ENCODE assay signal across 9 mouse cellular contexts in genomic region chr9:56864832-56865231, GRCm38 (mm10). TPM values are rescaled to one million over a fixed set of nuclear protein-coding genes. Genes with fewer than 3 reads are reported as not detected.
DNase-seq lines count a peak whose midpoint lies in the region; ATAC-seq lines count a peak whose summit lies in the region.
"Had no signal": no experiment of that assay in that cellular context is flagged by ENCODE, and none has a peak within 500 bp of the region (broad histone marks: within the 10 kb centered on the region; RNA-seq: fewer than 3 reads in every experiment).

Cspg4 (plus strand) TSS chr9:56865033.

- H3K4me3 ChIP-seq in embryonic facial prominence, embryonic 11.5 days (ENCODE audit: low read depth, low read length) = peak within 1 kb of the TSS; percentile 24
- peak within 1 kb of the TSS; percentile 67 for H3K4me3 ChIP-seq in heart, embryonic 10.5 days
- peak within 1 kb of the TSS; percentile 30 for H3K4me3 ChIP-seq in liver, embryonic 11.5 days (ENCODE audit: low read depth, low read length)
- peak within 1 kb of the TSS; percentile 29 for H3K4me3 ChIP-seq in neural tube, embryonic 12.5 days

- peak within 1 kb of the TSS; percentile 42 for H3K4me2 ChIP-seq in embryonic facial prominence, embryonic 11.5 days (ENCODE audit: low read depth, low read length)
- H3K4me2 ChIP-seq in liver, embryonic 11.5 days = peak within 1 kb of the TSS; percentile 48
- H3K4me2 ChIP-seq in neural tube, embryonic 12.5 days (replicated peaks) = peak within 1 kb of the TSS; percentile 53

- H3K36me3 ChIP-seq in embryonic facial prominence, embryonic 11.5 days (replicated peaks; ENCODE audit: control insufficient read depth, insufficient read depth, low read depth, low read length) = no peaks in the 10 kb centered on the region
- peaks cover 2% of the 10 kb centered on the region; the same call in 1 of the 2 replicates for H3K36me3 ChIP-seq in heart, embryonic 10.5 days
- no peaks in the 10 kb centered on the region for H3K36me3 ChIP-seq in liver, embryonic 11.5 days (ENCODE audit: control insufficient read depth, insufficient read depth, low read length)
- H3K36me3 ChIP-seq in neural tube, embryonic 12.5 days = no peaks in the 10 kb centered on the region

- 3% methylated on average over 24 of the region's 24 CpGs for WGBS in embryonic facial prominence, embryonic 11.5 days
- WGBS in heart, embryonic 10.5 days = 1% methylated on average over 24 of the region's 24 CpGs
- 6% methylated on average over 24 of the region's 24 CpGs for WGBS in liver, embryonic 11.5 days
- WGBS in neural tube, embryonic 12.5 days = 2% methylated on average over 24 of the region's 24 CpGs

- no peaks in the 10 kb centered on the region for H3K27me3 ChIP-seq in embryonic facial prominence, embryonic 11.5 days (ENCODE audit: control insufficient read depth, insufficient read depth, low read length)
- peaks cover 37% of the 10 kb centered on the region; the same call in 1 of the 2 replicates for H3K27me3 ChIP-seq in heart, embryonic 10.5 days (ENCODE audit: insufficient read depth, poor library complexity, severe bottlenecking)
- H3K27me3 ChIP-seq in liver, embryonic 11.5 days (replicated peaks; ENCODE audit: control insufficient read depth, insufficient read depth, low read length) = peaks cover 35% of the 10 kb centered on the region
- H3K27me3 ChIP-seq in neural tube, embryonic 12.5 days (replicated peaks) = peaks cover 22% of the 10 kb centered on the region; the same call in 1 of the 2 replicates
- H3K27me3 ChIP-seq: Patski had no signal

- no peaks in the 10 kb centered on the region for H3K9me3 ChIP-seq in embryonic facial prominence, embryonic 11.5 days (replicated peaks; ENCODE audit: control insufficient read depth, low read length)
- no peaks in the 10 kb centered on the region for H3K9me3 ChIP-seq in heart, embryonic 10.5 days
- H3K9me3 ChIP-seq in liver, embryonic 11.5 days (ENCODE audit: control insufficient read depth, low read length) = no peaks in the 10 kb centered on the region
- H3K9me3 ChIP-seq in neural tube, embryonic 12.5 days = no peaks in the 10 kb centered on the region

- H3K4me1 ChIP-seq in embryonic facial prominence, embryonic 11.5 days (ENCODE audit: control insufficient read depth, insufficient read depth, low read length) = peaks cover 8% of the 10 kb centered on the region
- H3K4me1 ChIP-seq in heart, embryonic 10.5 days = peaks cover 73% of the 10 kb centered on the region
- H3K4me1 ChIP-seq in liver, embryonic 11.5 days (replicated peaks; ENCODE audit: control insufficient read depth, insufficient read depth, low read length) = no peaks in the 10 kb centered on the region
- peaks cover 24% of the 10 kb centered on the region for H3K4me1 ChIP-seq in neural tube, embryonic 12.5 days

- no peak within 1 kb of the TSS for H3K27ac ChIP-seq in embryonic facial prominence, embryonic 11.5 days (replicated peaks; ENCODE audit: low read depth, low read length)
- peak within 1 kb of the TSS; percentile 90 for H3K27ac ChIP-seq in heart, embryonic 10.5 days
- H3K27ac ChIP-seq in liver, embryonic 11.5 days (ENCODE audit: low read depth, low read length) = no peak within 1 kb of the TSS
- no peak within 1 kb of the TSS for H3K27ac ChIP-seq in neural tube, embryonic 12.5 days

- DNase-seq in Muller cell, postnatal 12 days (ENCODE audit: inconsistent ontology term) = peak; percentile 62
- DNase-seq in embryonic facial prominence, embryonic 11.5 days (ENCODE audit: low spot score) = peak; percentile 78
- DNase-seq in heart, embryonic 10.5 days (ENCODE audit: low spot score) = no peak
- peak; percentile 81 to 83 for DNase-seq in kidney, adult 8-10 months
- no peak for DNase-seq in liver, embryonic 11.5 days (ENCODE audit: low spot score)
- no peak for DNase-seq in thymus, postnatal 14 days

- peak within 1 kb of the TSS; percentile 57 for H3K9ac ChIP-seq in embryonic facial prominence, embryonic 11.5 days (replicated peaks; ENCODE audit: low read length)
- H3K9ac ChIP-seq in liver, embryonic 11.5 days (ENCODE audit: low read depth, low read length) = no peak within 1 kb of the TSS
- H3K9ac ChIP-seq in neural tube, embryonic 12.5 days = 0 out of 2 replicates have a peak within 1 kb of the TSS, but pooled peaks have one; percentile 6

- peak; percentile 64; the same call in 1 of the 2 replicates for ATAC-seq in embryonic facial prominence, embryonic 11.5 days (replicated peaks; ENCODE audit: insufficient number of reproducible peaks, low FRiP score, low TSS enrichment, low read depth)
- ATAC-seq in liver, embryonic 11.5 days (replicated peaks; ENCODE audit: low FRiP score) = no peak
- ATAC-seq in neural tube, embryonic 12.5 days (ENCODE audit: low FRiP score, low read depth) = no peak
- no peak for ATAC-seq in inflammation-experienced regulatory T-cells, adult 6 months
- ATAC-seq: Patski had no signal

RNA-seq across cellular contexts. Expression of gene Cspg4, which starts in this region (rescaled TPM):
- polyA plus RNA-seq in embryonic facial prominence, embryonic 11.5 days (2014; fragmentation: Nextera tagmentation; extraction: Ambion mirVana) = 2.0 and 2.4 TPM in 2 replicates
- polyA plus RNA-seq in heart, embryonic 10.5 days (2016; fragmentation: Nextera tagmentation; extraction: Ambion mirVana) = 22.5 and 39.4 TPM in 2 replicates
- polyA plus RNA-seq in liver, embryonic 11.5 days (2014; fragmentation: Nextera tagmentation; extraction: Ambion mirVana) = 1.1 and 1.3 TPM in 2 replicates
- polyA plus RNA-seq in neural tube, embryonic 12.5 days (2016; fragmentation: Nextera tagmentation; extraction: Ambion mirVana) = 5.3 and 5.8 TPM in 2 replicates
- polyA plus RNA-seq in inflammation-experienced regulatory T-cells, adult 6 months (2017; shearing (Covaris generic)) = not detected

Comparison
In these comparisons a context has a peak if more than half of its experiments do, and no peak if none do; other contexts are left out.
1. DNase-seq: peak in Muller cell, postnatal 12 days (single experiment), embryonic facial prominence, embryonic 11.5 days (single experiment) and kidney, adult 8-10 months (2 of 2); none in heart, embryonic 10.5 days (single experiment), liver, embryonic 11.5 days (single experiment) and thymus, postnatal 14 days (single experiment).
2. Peak in every context shown above with its lines, with median percentiles within 50 percentile points of each other: H3K4me2 ChIP-seq and H3K4me3 ChIP-seq.